Comparison of ENCODE assay signal across 18 mouse cellular contexts in genomic region chr7:16758872-16759574, GRCm38 (mm10). TPM values are rescaled to one million over a fixed set of nuclear protein-coding genes. Genes with fewer than 3 reads are reported as not detected.
A peak's percentile ranks its signal among the peaks of the same experiment; 100 is the strongest.
DNase-seq lines count a peak whose midpoint lies in the region; ATAC-seq lines count a peak whose summit lies in the region.
"Had no signal": no experiment of that assay in that cellular context is flagged by ENCODE, and none has a peak within 500 bp of the region (broad histone marks: within the 10 kb centered on the region; RNA-seq: fewer than 3 reads in every experiment).

No protein-coding gene starts in this region.

- WGBS in hindbrain, embryonic 11.5 days = 73% methylated on average over 10 of the region's 11 CpGs
- 79% methylated on average over 10 of the region's 11 CpGs for WGBS in hindbrain, embryonic 10.5 days
- 40% methylated on average over 10 of the region's 11 CpGs for WGBS in hindbrain, embryonic 15.5 days
- WGBS in neural tube, embryonic 15.5 days = 38% methylated on average over 10 of the region's 11 CpGs
- 73% methylated on average over 10 of the region's 11 CpGs for WGBS in limb, embryonic 10.5 days

- peak; percentile 44 for DNase-seq in hindbrain, embryonic 11.5 days (ENCODE audit: low spot score)
- DNase-seq in hindbrain, embryonic 10.5 days (ENCODE audit: low spot score) = no peak
- peak; percentile 65 for DNase-seq in brain, adult 2 months (ENCODE audit: low read depth, low spot score)
- no peak for DNase-seq in thymus, postnatal 10 days (ENCODE audit: low spot score in 2 of 2)
- no peak for DNase-seq in limb, embryonic 10.5 days (ENCODE audit: low spot score)
- no peak for DNase-seq in adrenal gland, postnatal 36 days
- DNase-seq: adrenal gland, adult 2 months; cerebellum, adult 18-20 months; heart, adult 18-20 months; kidney, adult 11 months; layer of hippocampus, postnatal 36 days; right cerebral cortex, adult 18-20 months had no signal

- no peak overlapping the region for H3K4me2 ChIP-seq in hindbrain, embryonic 11.5 days (replicated peaks; ENCODE audit: low read depth, low read length)
- H3K4me2 ChIP-seq in hindbrain, embryonic 15.5 days = no peak overlapping the region
- H3K4me2 ChIP-seq in neural tube, embryonic 15.5 days = no peak overlapping the region
- H3K4me2 ChIP-seq: liver, embryonic 12.5 days; stomach, embryonic 15.5 days had no signal

- ATAC-seq in hindbrain, embryonic 11.5 days (ENCODE audit: low FRiP score) = peak; percentile 40; the same call in 1 of the 2 replicates
- ATAC-seq in hindbrain, embryonic 15.5 days (ENCODE audit: low FRiP score, low read depth) = peak; percentile 95
- peak; percentile 93 for ATAC-seq in neural tube, embryonic 15.5 days (ENCODE audit: low FRiP score)
- ATAC-seq: liver, embryonic 12.5 days had no signal

- H3K36me3 ChIP-seq in hindbrain, embryonic 11.5 days (ENCODE audit: control insufficient read depth, insufficient read depth, low read length) = no peaks in the 10 kb centered on the region
- no peaks in the 10 kb centered on the region for H3K36me3 ChIP-seq in hindbrain, embryonic 10.5 days
- H3K36me3 ChIP-seq in hindbrain, embryonic 15.5 days = no peaks in the 10 kb centered on the region
- H3K36me3 ChIP-seq in neural tube, embryonic 15.5 days = no peaks in the 10 kb centered on the region
- no peaks in the 10 kb centered on the region for H3K36me3 ChIP-seq in limb, embryonic 10.5 days
- H3K36me3 ChIP-seq: liver, embryonic 12.5 days; stomach, embryonic 15.5 days had no signal

- no peak overlapping the region for H3K9ac ChIP-seq in hindbrain, embryonic 11.5 days (ENCODE audit: low read depth, low read length)
- no peak overlapping the region for H3K9ac ChIP-seq in hindbrain, embryonic 15.5 days
- H3K9ac ChIP-seq in neural tube, embryonic 15.5 days (replicated peaks) = no peak overlapping the region
- H3K9ac ChIP-seq: liver, embryonic 12.5 days; stomach, embryonic 15.5 days had no signal

- no peak overlapping the region for H3K4me3 ChIP-seq in hindbrain, embryonic 11.5 days (ENCODE audit: low read depth, low read length)
- H3K4me3 ChIP-seq in hindbrain, embryonic 10.5 days = no peak overlapping the region
- no peak overlapping the region for H3K4me3 ChIP-seq in hindbrain, embryonic 15.5 days
- H3K4me3 ChIP-seq in neural tube, embryonic 15.5 days (replicated peaks) = no peak overlapping the region
- no peak overlapping the region for H3K4me3 ChIP-seq in limb, embryonic 10.5 days
- H3K4me3 ChIP-seq: erythroblast, embryonic 14.5 days; liver, embryonic 12.5 days; stomach, embryonic 15.5 days had no signal

- H3K27me3 ChIP-seq in hindbrain, embryonic 11.5 days (ENCODE audit: control insufficient read depth, insufficient read depth, low read length) = no peaks in the 10 kb centered on the region
- no peaks in the 10 kb centered on the region for H3K27me3 ChIP-seq in hindbrain, embryonic 10.5 days (ENCODE audit: insufficient read depth, poor library complexity, severe bottlenecking)
- H3K27me3 ChIP-seq in hindbrain, embryonic 15.5 days = no peaks in the 10 kb centered on the region
- H3K27me3 ChIP-seq in neural tube, embryonic 15.5 days (replicated peaks) = no peaks in the 10 kb centered on the region
- no peaks in the 10 kb centered on the region for H3K27me3 ChIP-seq in limb, embryonic 10.5 days (ENCODE audit: low read depth, poor library complexity, severe bottlenecking)
- H3K27me3 ChIP-seq: liver, embryonic 12.5 days; stomach, embryonic 15.5 days had no signal

- H3K27ac ChIP-seq in hindbrain, embryonic 11.5 days (ENCODE audit: low read depth, low read length) = no peak overlapping the region
- H3K27ac ChIP-seq in hindbrain, embryonic 10.5 days = no peak overlapping the region
- H3K27ac ChIP-seq in hindbrain, embryonic 15.5 days (replicated peaks) = no peak overlapping the region
- H3K27ac ChIP-seq in neural tube, embryonic 15.5 days (replicated peaks) = no peak overlapping the region
- no peak overlapping the region for H3K27ac ChIP-seq in limb, embryonic 10.5 days
- H3K27ac ChIP-seq: liver, embryonic 12.5 days; stomach, embryonic 15.5 days had no signal

- H3K4me1 ChIP-seq in hindbrain, embryonic 11.5 days (replicated peaks; ENCODE audit: control insufficient read depth, insufficient read depth, low read length) = no peaks in the 10 kb centered on the region
- peaks cover 13% of the 10 kb centered on the region for H3K4me1 ChIP-seq in hindbrain, embryonic 10.5 days (replicated peaks)
- no peaks in the 10 kb centered on the region for H3K4me1 ChIP-seq in hindbrain, embryonic 15.5 days (replicated peaks)
- H3K4me1 ChIP-seq in neural tube, embryonic 15.5 days = no peaks in the 10 kb centered on the region
- peaks cover 22% of the 10 kb centered on the region for H3K4me1 ChIP-seq in limb, embryonic 10.5 days

- no peaks in the 10 kb centered on the region for H3K9me3 ChIP-seq in hindbrain, embryonic 11.5 days (ENCODE audit: control insufficient read depth, low read length)
- no peaks in the 10 kb centered on the region for H3K9me3 ChIP-seq in hindbrain, embryonic 10.5 days
- H3K9me3 ChIP-seq in hindbrain, embryonic 15.5 days = no peaks in the 10 kb centered on the region
- no peaks in the 10 kb centered on the region for H3K9me3 ChIP-seq in neural tube, embryonic 15.5 days (replicated peaks)
- no peaks in the 10 kb centered on the region for H3K9me3 ChIP-seq in limb, embryonic 10.5 days (replicated peaks)
- H3K9me3 ChIP-seq: liver, embryonic 12.5 days; stomach, embryonic 15.5 days had no signal

RNA-seq across cellular contexts. Expression of gene Ap2s1, which starts 20.8 kb away (rescaled TPM):
- 298 and 307 TPM in 2 replicates for polyA plus RNA-seq in hindbrain, embryonic 11.5 days (2014; fragmentation: Nextera tagmentation; extraction: Ambion mirVana)
- polyA plus RNA-seq in hindbrain, embryonic 10.5 days (2016; fragmentation: Nextera tagmentation; extraction: Ambion mirVana) = 277 and 316 TPM in 2 replicates
- 444 and 451 TPM in 2 replicates for polyA plus RNA-seq in hindbrain, embryonic 15.5 days (2015; fragmentation: Nextera tagmentation; extraction: Ambion mirVana)
- polyA plus RNA-seq in neural tube, embryonic 15.5 days (2015; fragmentation: Nextera tagmentation; extraction: Ambion mirVana) = 412 and 431 TPM in 2 replicates
- polyA plus RNA-seq in limb, embryonic 10.5 days (2016; fragmentation: Nextera tagmentation; extraction: Ambion mirVana) = 250 and 252 TPM in 2 replicates
- 100 to 1,000 TPM; 133 to 149 TPM for total RNA-seq in adrenal gland, postnatal 36 days (2021)

RNA-seq across cellular contexts. Expression of gene Slc1a5, which starts 22.1 kb away (rescaled TPM):
- polyA plus RNA-seq in hindbrain, embryonic 11.5 days (2014; fragmentation: Nextera tagmentation; extraction: Ambion mirVana) = 15.0 and 15.1 TPM in 2 replicates
- polyA plus RNA-seq in hindbrain, embryonic 10.5 days (2016; fragmentation: Nextera tagmentation; extraction: Ambion mirVana) = 28.8 and 31.6 TPM in 2 replicates
- polyA plus RNA-seq in hindbrain, embryonic 15.5 days (2015; fragmentation: Nextera tagmentation; extraction: Ambion mirVana) = 11.6 and 13.7 TPM in 2 replicates
- 8.7 and 20.5 TPM in 2 replicates for polyA plus RNA-seq in neural tube, embryonic 15.5 days (2015; fragmentation: Nextera tagmentation; extraction: Ambion mirVana)
- polyA plus RNA-seq in limb, embryonic 10.5 days (2016; fragmentation: Nextera tagmentation; extraction: Ambion mirVana) = 48.3 and 48.7 TPM in 2 replicates
- 100 to 1,000 TPM; 118 to 152 TPM for total RNA-seq in adrenal gland, postnatal 36 days (2021)

RNA-seq across cellular contexts. Expression of gene Ceacam9, which starts 37.3 kb away (rescaled TPM):
- not detected in 2 replicates for polyA plus RNA-seq in hindbrain, embryonic 11.5 days (2014; fragmentation: Nextera tagmentation; extraction: Ambion mirVana)
- not detected in 2 replicates for polyA plus RNA-seq in hindbrain, embryonic 10.5 days (2016; fragmentation: Nextera tagmentation; extraction: Ambion mirVana)
- polyA plus RNA-seq in hindbrain, embryonic 15.5 days (2015; fragmentation: Nextera tagmentation; extraction: Ambion mirVana) = 0.14 TPM in 1 of 2 replicates, not detected in the other
- polyA plus RNA-seq in neural tube, embryonic 15.5 days (2015; fragmentation: Nextera tagmentation; extraction: Ambion mirVana) = 0.17 and 0.50 TPM in 2 replicates
- not detected in 2 replicates for polyA plus RNA-seq in limb, embryonic 10.5 days (2016; fragmentation: Nextera tagmentation; extraction: Ambion mirVana)
- total RNA-seq in adrenal gland, postnatal 36 days (2021) = not detected
- total RNA-seq: adrenal gland, adult 2 months; heart, adult 18-20 months; layer of hippocampus, postnatal 36 days; megakaryocyte-erythroid progenitor cell, adult 5-6 weeks had no signal
- polyA plus RNA-seq: adrenal gland, adult 2 months; erythroblast, embryonic 14.5 days; liver, embryonic 12.5 days; stomach, embryonic 15.5 days had no signal

RNA-seq across cellular contexts. Expression of gene Strn4, which starts 56.7 kb away (rescaled TPM):
- 112 and 130 TPM in 2 replicates for polyA plus RNA-seq in hindbrain, embryonic 11.5 days (2014; fragmentation: Nextera tagmentation; extraction: Ambion mirVana)
- polyA plus RNA-seq in hindbrain, embryonic 10.5 days (2016; fragmentation: Nextera tagmentation; extraction: Ambion mirVana) = 120 and 153 TPM in 2 replicates
- 171 and 184 TPM in 2 replicates for polyA plus RNA-seq in hindbrain, embryonic 15.5 days (2015; fragmentation: Nextera tagmentation; extraction: Ambion mirVana)
- polyA plus RNA-seq in neural tube, embryonic 15.5 days (2015; fragmentation: Nextera tagmentation; extraction: Ambion mirVana) = 139 and 156 TPM in 2 replicates
- polyA plus RNA-seq in limb, embryonic 10.5 days (2016; fragmentation: Nextera tagmentation; extraction: Ambion mirVana) = 130 and 145 TPM in 2 replicates
- total RNA-seq in adrenal gland, postnatal 36 days (2021) = 10 to 100 TPM; 66.5 to 67.5 TPM

RNA-seq across cellular contexts. Expression of gene Fkrp, which starts 57.5 kb away (rescaled TPM):
- polyA plus RNA-seq in hindbrain, embryonic 11.5 days (2014; fragmentation: Nextera tagmentation; extraction: Ambion mirVana) = 21.9 and 22.7 TPM in 2 replicates
- polyA plus RNA-seq in hindbrain, embryonic 10.5 days (2016; fragmentation: Nextera tagmentation; extraction: Ambion mirVana) = 29.3 TPM in 2 replicates
- polyA plus RNA-seq in hindbrain, embryonic 15.5 days (2015; fragmentation: Nextera tagmentation; extraction: Ambion mirVana) = 46.5 and 50.9 TPM in 2 replicates
- 48.4 and 50.4 TPM in 2 replicates for polyA plus RNA-seq in neural tube, embryonic 15.5 days (2015; fragmentation: Nextera tagmentation; extraction: Ambion mirVana)
- polyA plus RNA-seq in limb, embryonic 10.5 days (2016; fragmentation: Nextera tagmentation; extraction: Ambion mirVana) = 27.2 and 33.1 TPM in 2 replicates
- 10 to 100 TPM; 24.8 to 26.8 TPM for total RNA-seq in adrenal gland, postnatal 36 days (2021)

Comparison
In these comparisons a context has a peak if more than half of its experiments do, and no peak if none do; other contexts are left out.
1. DNase-seq: peak in hindbrain, embryonic 11.5 days (single experiment) and brain, adult 2 months (single experiment); none in hindbrain, embryonic 10.5 days (single experiment), thymus, postnatal 10 days (0 of 2), limb, embryonic 10.5 days (single experiment) and adrenal gland, postnatal 36 days (0 of 2).
2. ATAC-seq: peak in every context shown above with its lines; median percentile 95 in hindbrain, embryonic 15.5 days; 93 in neural tube, embryonic 15.5 days; 40 in hindbrain, embryonic 11.5 days.